Mouse (Mus musculus) embryonic fibroblast, embryonic 13.5 days (primary cell): ENCODE data around the gene Slc41a2.

Experiments used
- CTCF ChIP-seq: IDR thresholded peaks from 2 replicates; pipeline ENCODE4 v1.5.1; 2011; ENCODE audit warnings: mild to moderate bottlenecking, control low read depth, low read length, moderate library complexity, borderline replicate concordance; ENCODE audit not compliant: insufficient read depth
- POLR2A ChIP-seq: IDR thresholded peaks from 2 replicates; pipeline ENCODE4 v1.6.1; 2011; ENCODE audit warnings: low read depth, mild to moderate bottlenecking, control low read depth, low read length, moderate library complexity

DNA sequence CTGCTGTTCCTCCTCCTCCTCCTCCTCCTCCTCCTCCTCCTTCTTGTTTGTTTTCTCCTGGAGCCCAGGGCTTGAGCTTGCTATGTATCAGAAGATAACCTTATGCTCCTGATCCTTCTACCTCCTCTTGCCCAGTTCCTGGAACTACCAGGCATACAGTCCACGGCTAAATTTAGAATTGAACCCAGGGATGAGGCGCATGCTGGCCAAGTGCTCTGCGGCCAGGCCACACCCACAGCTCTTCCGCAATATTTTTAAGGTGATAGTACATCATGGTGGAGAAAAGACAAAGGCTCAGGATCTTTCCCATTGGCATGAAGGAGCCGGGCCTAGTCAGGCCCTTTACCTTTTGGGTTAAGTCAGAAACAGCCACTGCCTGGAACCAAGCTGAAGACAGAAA is 139.0 kb downstream of the Slc41a2 start:
- TF ChIP-seq POLR2A (no peak), CTCF (no peak)
